Mouse (Mus musculus): ENCODE data around the gene Mxd3. TPM values are rescaled to one million over a fixed set of nuclear protein-coding genes. Genes with fewer than 3 reads are reported as not detected.

Mxd3 gene
- polyA plus RNA-seq (2017; shearing (Covaris generic)), result 5.0 TPM

GRCm38 (mm10) chr13:55329683-55330566, at the start of gene Mxd3:
TSS of gene Mxd3 (minus strand) at chr13:55329823.

GRCm38 (mm10) chr13:55369531-55370114, 40.0 kb upstream of the Mxd3 start, which contains the start of gene Rgs14:
TSS of gene Rgs14 (plus strand) at chr13:55369732.

DNA sequence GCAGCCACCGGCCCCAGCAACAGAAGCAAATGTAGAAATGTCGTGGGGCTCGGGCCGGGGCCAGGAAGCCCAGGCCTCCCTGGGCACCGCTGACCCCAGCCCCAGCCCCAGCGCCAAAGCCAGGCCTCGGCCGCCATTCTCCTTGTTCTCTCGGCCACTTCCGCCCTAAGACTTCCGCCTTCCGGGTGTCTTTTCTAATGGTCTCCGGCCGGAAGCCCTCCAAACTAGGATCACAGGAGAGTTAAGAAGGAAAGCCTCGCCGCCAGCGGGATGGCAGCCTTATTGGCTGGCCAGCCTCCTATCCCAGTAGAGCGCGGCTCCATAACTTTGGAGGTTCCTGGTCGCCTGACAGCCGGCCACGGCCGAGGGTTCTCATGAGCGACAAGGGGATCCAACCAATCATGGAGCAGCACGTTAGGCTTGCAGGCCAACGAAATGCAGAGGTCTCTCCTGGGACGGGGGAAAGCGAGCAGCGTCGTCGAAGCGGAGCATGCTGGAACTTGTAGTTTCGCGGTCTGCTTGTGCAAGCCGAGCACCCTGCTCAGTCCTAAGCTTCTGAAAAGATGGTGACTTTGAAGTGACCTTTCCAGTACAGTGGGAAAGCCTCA, 32.9 kb upstream of the Mxd3 start, which contains the start of gene Lman2:
Gene Lman2, minus strand, starts transcription at position 331 of the 608 bp plus-strand sequence.

GRCm38 (mm10) chr13:55321434-55322129, 8.0 kb downstream of the Mxd3 start, which contains the start of gene Rab24:
TSS of gene Rab24 (minus strand) at chr13:55321946.

DNA sequence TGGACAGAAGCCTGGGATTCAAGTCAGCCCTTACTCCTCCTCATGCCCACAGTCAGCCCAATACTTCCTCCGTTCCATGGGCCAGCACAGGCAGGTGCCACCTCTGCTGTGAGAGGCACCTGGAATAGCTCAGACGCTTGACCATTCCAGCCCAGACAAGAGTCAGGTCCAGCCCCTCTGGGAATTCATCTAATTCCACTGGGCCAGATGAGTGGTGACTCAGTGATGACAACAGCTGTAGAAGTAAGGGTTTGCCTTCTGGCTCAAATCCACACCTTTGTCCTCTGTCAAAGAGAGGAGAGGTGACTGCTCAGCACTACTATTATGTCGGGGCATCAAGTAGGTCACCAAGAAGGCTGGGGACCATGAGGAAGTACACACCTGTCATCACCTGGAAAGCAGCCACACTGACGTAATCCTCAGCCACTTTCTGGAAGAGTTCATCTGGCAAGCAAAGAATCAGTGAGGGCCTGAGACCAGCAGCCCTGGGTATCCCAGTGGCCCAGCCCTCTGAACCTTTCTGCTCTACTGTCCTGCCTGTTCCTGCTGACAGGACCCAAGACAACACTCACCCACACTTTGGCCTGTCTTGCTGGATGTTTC, 9.6 kb downstream of the Mxd3 start, which contains the start of gene Prelid1:
Gene Prelid1, plus strand, starts transcription at position 570 of the 603 bp plus-strand sequence.

Other genes starting within 250 kb of the Mxd3 start
- gene Uimc1, start 229.5 kb downstream of the Mxd3 start, polyA plus RNA-seq (2017; shearing (Covaris generic)), result 69.7 TPM
- 38.6 TPM for gene Zfp346, start 224.5 kb downstream of the Mxd3 start, polyA plus RNA-seq (2017; shearing (Covaris generic))
- gene Gm17617, start 196.3 kb downstream of the Mxd3 start, polyA plus RNA-seq (2017; shearing (Covaris generic)), result not detected
- gene Fgfr4, start 177.2 kb downstream of the Mxd3 start, polyA plus RNA-seq (2017; shearing (Covaris generic)), result not detected
- gene Nsd1, start 120.0 kb downstream of the Mxd3 start, polyA plus RNA-seq (2017; shearing (Covaris generic)), result 98.2 TPM
- gene Prelid1, start 9.3 kb downstream of the Mxd3 start, polyA plus RNA-seq (2017; shearing (Covaris generic)), result 449 TPM
- gene Rab24, start 7.9 kb downstream of the Mxd3 start, polyA plus RNA-seq (2017; shearing (Covaris generic)), result 17.2 TPM
- gene Lman2, start 33.0 kb upstream of the Mxd3 start, polyA plus RNA-seq (2017; shearing (Covaris generic)), result 166 TPM
- 174 TPM for gene Rgs14, start 39.9 kb upstream of the Mxd3 start, polyA plus RNA-seq (2017; shearing (Covaris generic))
- gene Slc34a1, start 68.4 kb upstream of the Mxd3 start, polyA plus RNA-seq (2017; shearing (Covaris generic)), result not detected
- gene Pfn3, start 85.4 kb upstream of the Mxd3 start, polyA plus RNA-seq (2017; shearing (Covaris generic)), result not detected
- not detected for gene F12, start 97.0 kb upstream of the Mxd3 start, polyA plus RNA-seq (2017; shearing (Covaris generic))
- gene Grk6, start 115.2 kb upstream of the Mxd3 start, polyA plus RNA-seq (2017; shearing (Covaris generic)), result 17.4 TPM
- not detected for gene Prr7, start 134.4 kb upstream of the Mxd3 start, polyA plus RNA-seq (2017; shearing (Covaris generic))
- gene Dbn1, start 158.3 kb upstream of the Mxd3 start, polyA plus RNA-seq (2017; shearing (Covaris generic)), result not detected
- 13.1 TPM for gene Pdlim7, start 183.9 kb upstream of the Mxd3 start, polyA plus RNA-seq (2017; shearing (Covaris generic))
- gene Dok3, start 199.5 kb upstream of the Mxd3 start, polyA plus RNA-seq (2017; shearing (Covaris generic)), result 2.8 TPM
- 88.4 TPM for gene Ddx41, start 206.8 kb upstream of the Mxd3 start, polyA plus RNA-seq (2017; shearing (Covaris generic))
- gene Fam193b, start 241.3 kb upstream of the Mxd3 start, polyA plus RNA-seq (2017; shearing (Covaris generic)), result 25.6 TPM
- 294 TPM for gene Tmed9, start 243.9 kb upstream of the Mxd3 start, polyA plus RNA-seq (2017; shearing (Covaris generic))